Mouse (Mus musculus) megakaryocyte progenitor cell, adult 5-6 weeks (primary cell): Measurements from ENCODE around the gene Gm45208. TPM values are rescaled to one million over a fixed set of nuclear protein-coding genes. Genes with fewer than 3 reads are reported as not detected.
"Not testable (repeated sequence)": the region's sequence is repeated elsewhere in the genome, so short reads cannot be mapped to it uniquely, and the experiment has no call there.

ENCODE experiments used
- ATAC-seq: replicated peaks from 2 replicates; pipeline ENCODE4 v1.8.0; 2016; ENCODE audit warnings: mild to moderate bottlenecking, moderate TSS enrichment, inconsistent platforms; ENCODE audit not compliant: poor library complexity
- total RNA-seq, 2 experiments: library from RNA; stranded (forward) in 1 of 2; stranded (reverse) in 1 of 2; fragments of 157-497, 149-512 nt in 1 of 2; fragments of 200-1000 nt in 1 of 2; gene quantifications; 2 replicates each; pipeline versions ENCODE4 v1.2.3 to v1.2.4; 2015 to 2017

Gm45208 gene
- total RNA-seq (2015) (0.59 TPM in 1 of 2 replicates, not detected in the other), total RNA-seq (2017) (not detected in 2 replicates)

DNA sequence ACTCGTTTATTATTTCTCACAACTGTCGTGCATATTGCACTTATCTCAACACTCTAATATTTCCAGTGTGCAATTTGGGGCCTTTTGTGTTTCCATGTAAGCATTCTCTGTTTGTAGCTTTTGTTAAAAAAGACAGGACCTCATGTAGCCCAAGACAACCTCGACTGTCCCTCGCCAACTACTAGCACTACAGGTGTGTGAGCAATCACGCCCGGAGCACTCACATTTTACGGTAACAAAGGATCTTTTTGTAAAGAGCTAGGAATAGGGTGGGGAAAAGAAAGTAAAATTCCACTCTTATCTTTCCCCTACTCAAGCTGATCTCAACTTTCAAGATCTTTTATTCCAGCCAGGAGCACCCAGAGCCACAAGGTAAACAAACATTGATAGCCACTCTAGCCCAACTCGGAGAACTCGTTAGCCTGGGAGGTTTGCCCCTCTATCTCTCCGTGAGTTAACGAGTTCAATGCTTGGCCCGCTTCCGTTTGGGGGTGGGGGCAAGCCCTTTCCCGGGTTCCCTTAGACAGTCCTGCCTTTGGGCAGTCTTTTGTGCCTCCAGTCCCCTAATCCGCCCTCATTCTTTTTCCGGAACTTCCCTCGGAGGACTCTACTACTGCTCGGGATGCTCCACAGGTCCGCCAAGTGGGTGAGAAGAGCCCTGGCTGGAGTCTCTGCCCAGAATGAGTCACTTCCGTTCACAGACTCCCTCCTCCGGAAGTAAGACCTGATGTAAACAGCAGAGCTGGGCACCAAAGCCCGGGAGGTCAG is at the start of gene Gm45208:
TSS of gene Gm45208 (plus strand) at position 732 of the 768 bp plus-strand sequence.
- peak; percentile 96 for ATAC-seq

DNA sequence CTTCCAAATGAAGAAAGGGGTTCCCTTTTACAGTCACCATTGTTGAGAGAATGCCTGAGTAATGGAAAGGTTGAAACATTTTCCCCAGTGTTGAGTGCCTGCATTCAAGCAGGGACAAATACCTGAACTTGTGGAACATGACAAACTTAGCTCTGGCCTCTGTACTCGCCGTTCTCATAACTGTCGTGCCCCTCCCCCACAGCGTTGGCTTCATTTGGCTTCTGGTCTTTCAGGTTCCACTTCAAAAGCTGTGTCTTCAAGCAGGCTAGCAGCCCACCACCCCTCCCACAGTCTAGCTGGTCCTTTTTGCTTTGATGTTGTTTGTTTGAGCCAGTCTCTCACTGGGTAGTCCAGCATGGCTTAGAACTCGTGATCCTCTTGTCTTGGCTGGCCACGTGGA is 49.3 kb upstream of the Gm45208 start:
- ATAC-seq, result no peak

DNA sequence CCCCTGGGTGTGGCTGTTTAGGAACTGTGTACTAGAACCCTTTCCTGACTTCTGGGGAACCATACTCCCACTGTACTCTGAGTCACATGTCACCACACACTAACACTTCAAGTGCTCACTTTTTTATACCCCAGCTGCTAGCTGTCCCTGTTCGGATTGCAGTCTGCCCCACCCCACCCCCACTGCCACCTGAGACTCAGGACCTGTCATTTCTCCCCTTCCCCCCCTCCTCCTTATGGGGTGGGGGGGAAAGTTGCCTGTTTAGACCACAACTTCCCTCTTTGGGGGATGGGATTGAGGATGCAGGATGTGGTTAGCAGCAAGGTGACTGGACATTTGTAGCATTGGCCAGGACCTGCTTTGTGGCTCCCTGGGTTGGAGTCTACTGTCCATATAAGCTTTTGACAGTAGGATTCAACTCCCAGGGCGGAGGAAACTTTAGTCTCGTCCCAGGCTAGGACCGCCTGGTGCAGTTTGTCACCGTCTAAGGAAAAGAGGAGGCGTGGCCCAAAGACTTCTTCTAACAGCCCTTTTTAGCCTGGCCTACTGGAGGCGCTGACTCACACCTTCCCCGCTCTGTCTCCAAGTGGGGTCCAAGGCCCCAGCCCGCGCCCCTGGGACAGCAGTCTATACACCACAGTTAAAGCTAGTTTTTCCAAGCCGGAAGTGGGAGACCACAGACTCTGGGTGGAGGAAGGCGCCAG is 48.3 kb upstream of the Gm45208 start:
- peak; percentile 56 for ATAC-seq

DNA sequence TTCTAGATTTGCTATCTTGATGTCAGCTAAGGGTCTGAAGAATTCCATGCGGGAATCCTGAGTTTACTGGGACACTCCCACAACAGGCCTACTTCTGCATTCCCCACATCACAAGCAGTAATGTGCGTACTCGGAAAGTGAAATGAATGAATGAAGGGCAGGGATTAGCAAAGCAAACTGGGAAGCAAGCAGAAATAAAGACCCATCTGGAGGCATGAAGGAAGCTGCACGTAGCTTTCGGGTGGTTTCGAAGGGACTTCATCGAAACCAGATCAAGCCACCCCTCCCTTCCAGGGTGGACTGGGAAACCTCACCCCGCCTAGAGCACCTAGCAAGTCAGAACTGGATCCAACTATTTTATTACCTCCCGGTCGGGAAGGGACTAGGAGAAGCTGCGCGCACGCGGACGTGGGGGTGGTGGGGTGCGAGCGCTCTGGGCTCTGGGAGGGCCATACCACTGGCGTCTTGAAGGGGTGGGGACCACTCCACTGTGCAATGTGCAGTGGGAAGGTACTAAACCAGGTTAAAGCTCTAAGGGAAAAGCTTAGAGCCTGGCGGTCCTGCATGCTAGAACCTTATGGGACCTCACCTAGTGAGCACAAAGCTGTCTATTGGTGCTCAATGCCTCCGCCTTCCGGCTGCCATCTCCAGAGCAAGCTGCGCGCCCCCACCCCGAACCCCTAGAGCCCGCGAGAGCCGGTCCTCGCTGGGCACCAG is 47.6 kb upstream of the Gm45208 start:
- ATAC-seq, result peak; percentile 40

DNA sequence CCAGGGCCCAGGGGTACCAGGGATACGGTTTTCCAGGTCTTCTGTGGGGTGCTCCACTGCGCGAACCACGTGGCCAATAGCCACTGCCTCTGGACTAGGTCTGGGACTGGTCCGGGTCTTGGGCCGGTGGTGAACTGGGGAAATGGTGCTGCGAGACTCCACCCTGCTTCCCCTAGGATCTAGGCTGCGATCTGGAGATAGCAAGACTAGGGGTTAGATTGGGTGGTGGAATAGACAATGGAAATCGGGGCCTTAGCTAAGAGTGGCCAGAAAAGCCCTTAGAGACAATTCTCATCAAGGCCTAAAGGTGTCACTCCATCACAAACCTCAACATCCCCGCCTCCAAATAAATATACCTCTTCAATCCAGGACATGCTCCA is 47.1 kb upstream of the Gm45208 start:
- ATAC-seq, result no peak

DNA sequence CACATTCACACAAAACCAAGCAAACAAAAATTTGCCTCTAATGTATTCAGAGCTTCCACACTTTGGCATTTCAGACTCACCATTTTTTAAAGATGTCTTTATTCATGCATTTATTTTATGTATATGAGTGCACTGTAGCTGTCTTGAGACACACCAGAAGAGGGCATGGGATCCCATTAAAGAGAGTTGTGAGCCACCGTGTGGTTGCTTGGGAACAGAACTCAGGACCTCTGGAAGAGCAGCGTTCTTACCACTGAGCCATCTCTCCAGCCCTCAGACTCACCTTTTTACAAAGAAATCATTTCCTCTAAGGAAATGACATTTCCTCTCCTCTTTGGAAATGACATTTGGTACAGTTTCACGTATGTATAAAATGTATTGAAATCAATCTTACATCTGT is 43.1 kb upstream of the Gm45208 start:
- no peak for ATAC-seq

DNA sequence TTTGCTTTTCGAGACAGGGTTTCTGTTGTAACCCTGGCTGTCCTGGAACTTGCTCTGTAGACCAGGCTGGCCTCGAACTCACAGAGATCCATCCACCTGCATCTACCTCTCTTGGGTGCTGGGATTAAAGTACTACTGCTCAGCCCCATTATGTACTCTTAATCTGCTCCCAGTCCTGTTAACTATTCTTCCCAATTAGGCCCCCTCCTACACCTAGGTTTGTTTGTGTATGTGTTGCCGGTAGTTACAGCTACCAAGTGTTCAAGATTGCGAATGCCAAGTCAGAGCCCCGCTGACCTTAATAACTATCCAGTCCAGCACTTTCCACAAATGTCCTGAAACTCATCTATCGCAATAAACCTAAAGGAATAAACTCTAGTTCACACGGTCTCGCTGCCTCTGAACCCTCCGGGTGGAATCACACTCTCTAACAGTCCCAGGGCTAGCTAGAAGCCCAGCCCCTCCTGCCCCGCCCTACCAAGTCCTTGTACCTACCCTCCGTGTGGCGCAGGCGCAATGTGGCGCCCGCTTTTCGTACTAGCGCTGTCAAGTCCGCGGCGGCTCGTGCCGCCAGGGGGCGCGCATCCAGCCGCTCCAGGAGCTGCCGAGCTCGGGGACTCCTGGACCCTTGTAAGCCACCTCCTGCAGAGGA is 42.5 kb upstream of the Gm45208 start:
- peak; percentile 98 for ATAC-seq

DNA sequence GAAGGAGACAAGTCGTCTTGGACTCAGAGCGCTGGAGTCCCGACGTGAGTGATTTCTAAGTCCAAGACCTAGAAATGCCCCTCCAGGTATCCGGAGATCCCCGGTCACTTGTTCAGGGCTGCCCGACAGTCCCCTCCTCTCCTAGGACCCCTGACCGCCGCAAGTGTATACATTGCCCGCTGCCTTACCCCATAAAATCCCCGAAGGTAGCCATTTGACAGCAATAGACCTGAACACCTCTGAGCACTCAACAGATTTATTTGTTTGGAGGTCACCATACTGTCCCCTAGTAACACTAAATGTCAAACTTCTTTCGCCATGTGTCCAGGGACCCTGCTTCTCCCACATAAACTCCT is 42.0 kb upstream of the Gm45208 start:
- no peak for ATAC-seq

DNA sequence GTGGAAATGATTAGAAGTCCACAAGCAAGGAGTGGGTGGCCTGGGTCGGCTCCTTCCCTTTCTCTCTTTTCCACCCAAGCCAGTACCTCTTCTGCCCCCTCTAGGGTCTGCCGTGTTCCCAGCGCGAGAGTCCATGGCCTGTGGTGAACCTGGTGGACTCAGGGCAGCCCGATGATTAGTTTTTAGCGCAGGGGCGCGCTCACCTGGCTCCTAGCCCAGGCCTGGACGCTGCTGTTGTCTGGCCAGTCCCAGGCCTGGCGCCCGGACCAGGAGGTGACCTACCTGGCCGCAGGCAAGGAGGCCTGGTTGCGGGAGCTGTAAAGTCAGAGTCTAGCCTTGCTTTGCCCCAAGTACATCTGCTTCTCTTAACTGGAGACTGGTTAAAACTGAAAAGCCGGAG is 41.2 kb upstream of the Gm45208 start, which contains the start of gene Magix:
TSS of gene Magix (minus strand) at position 388 of the 400 bp plus-strand sequence.
- ATAC-seq, result no peak

DNA sequence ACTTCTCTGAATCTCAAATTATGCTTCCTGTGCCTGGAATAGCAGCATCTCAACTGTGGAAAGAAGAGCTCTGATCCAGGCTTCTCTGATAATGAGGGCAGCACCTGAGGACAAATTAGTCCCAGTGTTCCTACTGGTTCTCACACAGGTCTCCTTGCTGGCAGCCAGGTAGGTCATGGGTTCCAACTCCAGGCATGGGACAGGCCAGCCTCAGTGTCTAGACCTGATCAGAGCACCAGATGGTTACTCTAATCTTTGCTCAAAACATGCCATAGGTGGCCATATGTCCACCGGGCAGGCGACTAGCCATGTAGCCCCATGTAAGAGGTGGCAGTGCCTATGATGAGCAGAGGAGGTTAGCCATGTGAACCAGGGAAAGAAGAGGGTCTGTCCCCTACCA is 33.7 kb upstream of the Gm45208 start:
- ATAC-seq, result no peak

DNA sequence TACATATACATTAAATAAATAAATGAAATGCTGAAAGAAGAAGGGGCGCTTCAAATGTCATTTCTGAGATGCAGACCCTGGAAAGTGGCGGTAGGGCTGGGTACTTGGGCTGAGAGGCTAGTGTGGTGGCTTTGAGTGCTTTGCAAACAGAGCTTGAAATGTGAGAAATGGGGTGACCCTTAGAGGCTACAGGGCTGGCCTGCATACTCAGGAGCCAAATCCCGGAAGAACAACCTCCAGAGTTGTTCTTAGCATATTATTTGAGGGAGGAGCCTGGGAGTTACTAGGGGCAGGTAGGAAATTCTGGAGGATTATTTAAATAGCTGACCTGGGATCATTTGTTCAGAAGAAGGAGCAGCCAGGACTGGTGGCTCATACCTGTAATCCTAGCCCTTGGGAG is 31.6 kb upstream of the Gm45208 start:
- ATAC-seq, result no peak

DNA sequence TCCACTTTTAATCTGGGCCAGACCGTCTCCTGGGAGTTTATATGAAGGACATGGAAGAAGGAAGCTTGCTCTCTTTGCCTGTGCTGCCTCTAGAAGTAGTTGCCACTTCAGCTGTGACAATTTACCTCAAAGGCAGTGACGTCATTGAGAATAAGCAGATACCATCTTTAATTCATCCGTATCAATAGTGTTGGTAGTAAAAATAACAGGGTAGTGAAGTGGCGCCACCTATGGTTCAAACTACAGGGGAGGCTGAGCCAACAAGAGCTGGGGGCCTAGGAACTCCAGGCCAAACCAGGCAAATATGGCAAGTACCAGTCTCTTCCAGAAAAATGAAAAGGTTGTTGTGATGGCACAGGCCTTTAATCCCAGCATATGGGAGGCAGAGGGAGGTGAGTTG is 29.2 kb upstream of the Gm45208 start:
- peak; percentile 53 for ATAC-seq

DNA sequence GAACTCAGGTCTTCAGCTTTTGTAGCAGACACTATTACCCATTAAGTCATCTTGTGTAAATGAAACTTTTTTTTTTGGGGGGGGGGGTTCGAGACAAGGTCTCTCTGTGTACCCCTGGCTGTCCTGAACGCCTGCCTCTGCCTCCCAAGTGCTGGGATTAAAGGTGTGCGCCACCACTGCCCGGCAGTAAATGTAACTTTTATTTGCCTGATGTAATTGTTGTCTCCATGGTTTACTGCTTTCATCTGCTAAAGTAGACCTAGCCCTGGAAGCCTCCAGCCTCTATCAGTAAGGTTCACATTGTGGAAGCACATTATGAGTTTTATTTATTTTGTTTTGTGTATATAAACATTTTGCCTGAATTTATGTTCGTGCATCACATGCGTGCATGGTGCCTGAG is 25.5 kb upstream of the Gm45208 start:
- no peak for ATAC-seq

DNA sequence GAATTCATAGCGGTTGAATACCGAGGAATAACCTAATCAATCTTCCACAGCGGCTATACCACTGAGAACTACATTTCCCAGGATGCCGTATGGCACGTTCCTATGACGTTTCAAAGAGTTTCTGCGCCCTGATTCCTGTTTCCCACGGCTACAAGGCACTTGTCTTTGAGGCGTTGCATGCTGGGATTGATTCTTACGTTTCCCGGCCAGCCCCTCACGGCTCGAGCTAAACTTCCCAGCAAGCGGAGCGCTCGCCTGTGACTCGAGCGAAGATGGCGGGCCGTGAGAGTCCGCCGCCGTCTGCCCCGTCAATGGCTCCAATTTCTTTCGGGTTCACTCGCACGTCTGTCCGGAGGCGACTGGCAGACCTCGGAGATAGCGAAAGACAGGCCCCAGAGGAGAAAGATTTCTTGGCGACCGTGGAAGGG is 25.1 kb upstream of the Gm45208 start, which contains the start of gene Gpkow:
TSS of gene Gpkow (plus strand) at position 178 of the 428 bp plus-strand sequence.
- peak; percentile 100 for ATAC-seq

DNA sequence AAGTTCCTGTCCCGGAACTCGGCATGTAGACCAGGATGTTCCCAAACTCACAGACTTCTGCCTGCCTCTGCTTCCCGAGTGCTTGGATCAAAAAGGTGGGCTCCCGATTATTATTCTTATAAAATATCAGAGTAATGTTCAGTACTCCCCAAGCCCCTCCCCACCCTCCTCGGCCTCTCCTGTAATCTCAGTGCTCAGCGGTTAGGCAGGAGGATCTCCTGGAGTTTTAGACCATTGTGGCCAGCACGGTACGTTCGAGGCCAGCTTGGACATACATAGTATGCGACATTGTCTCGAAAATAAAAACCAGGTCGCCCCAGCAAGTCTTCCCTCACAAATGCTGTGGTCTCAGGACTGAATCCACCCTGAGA is 8.3 kb upstream of the Gm45208 start:
- not testable (repeated sequence) for ATAC-seq

DNA sequence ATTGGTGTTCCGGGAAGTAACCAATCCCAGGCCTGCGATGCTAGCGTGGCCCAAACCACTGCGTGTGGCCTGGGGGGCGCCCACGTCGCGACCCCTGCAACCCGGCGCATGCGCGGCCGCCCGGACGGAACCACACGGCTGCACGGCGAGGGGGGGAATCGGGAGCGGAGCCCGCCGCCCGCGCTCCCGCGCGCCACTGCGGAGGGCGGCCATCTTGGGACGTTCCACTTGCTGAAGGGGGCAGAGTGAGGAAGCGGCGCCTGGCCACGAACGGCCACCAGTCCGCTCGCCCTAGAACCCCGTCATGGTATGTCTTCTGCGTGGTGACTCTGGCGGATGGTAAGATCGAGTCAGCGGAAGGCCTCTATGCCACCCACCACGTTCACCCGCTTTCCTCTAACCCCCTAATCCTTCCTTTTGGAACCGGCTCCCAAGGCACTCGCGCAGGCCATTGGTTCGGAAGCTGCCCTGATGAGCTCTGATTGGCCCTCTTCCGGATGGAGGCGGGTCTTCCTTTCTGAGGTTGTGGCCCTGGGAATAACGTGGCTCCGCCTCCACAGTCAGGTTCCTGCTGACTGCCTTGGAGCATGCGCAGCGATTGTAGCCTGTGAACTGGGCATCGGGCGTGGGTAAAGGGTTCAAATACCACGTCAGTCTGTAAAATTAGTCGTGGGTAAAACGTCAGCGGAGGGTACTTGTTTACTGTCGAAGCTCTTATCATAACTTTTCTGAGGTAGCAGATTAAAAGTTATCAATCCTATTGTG is 7.7 kb upstream of the Gm45208 start, which contains the start of gene Wdr45:
TSS of gene Wdr45 (plus strand) at position 199 of the 765 bp plus-strand sequence.
- peak; percentile 97 for ATAC-seq

DNA sequence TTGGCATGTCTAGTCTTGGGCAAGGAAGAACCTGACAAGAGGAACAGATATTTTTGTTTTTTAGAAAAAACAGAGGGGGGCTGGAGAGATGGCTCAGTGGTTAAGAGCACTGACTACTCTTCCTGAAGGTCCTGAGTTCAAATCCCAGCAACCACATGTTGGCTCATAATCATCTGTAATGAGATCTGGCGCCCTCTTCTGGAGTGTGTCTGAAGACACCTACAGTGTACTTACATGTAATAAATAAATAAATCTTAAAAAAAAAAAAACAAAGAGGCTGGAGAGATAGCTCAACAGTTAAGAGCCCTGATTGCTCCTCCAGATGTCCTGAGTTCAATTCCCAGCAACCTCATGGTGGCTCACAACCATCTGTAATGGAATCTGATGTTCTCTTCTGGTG is 6.0 kb upstream of the Gm45208 start:
- ATAC-seq, result not testable (repeated sequence)

DNA sequence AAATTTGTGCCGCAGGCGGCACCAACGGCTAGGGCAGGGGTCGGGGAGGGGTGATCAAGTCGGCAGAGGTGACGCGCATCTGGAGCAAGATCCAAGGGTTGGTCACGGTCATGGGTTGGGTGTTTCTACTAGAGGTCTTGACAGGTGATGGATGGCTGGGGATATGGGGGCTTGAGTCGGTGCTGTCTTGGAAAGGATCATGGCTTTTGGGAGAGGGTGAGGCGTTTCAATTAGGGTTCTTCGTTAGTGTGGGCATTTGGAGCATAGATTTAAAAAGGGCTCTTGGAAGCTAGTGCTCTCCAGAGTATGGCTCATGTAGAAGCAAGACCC is 202 bp downstream of the Gm45208 start:
- no peak for ATAC-seq

DNA sequence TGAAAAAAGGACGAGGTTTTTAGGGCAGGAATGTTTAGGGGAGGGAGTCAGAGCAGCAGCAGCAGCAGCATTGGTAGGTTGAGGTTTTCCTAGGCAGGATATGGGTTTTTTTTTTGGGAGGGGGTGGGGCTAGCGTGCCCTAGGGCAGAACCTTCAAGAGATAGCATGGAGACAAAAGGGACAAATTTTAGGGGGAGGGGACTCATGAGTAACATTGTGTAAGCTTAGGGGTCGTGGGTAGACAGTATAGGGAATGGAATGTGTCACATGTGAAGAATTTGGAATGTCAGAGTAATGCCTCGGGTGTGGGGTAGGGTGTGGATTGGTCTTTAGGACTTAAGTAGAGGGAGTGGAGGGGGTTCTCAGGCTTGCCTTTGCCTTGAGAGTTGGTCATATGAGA is 646 bp downstream of the Gm45208 start:
- ATAC-seq, result no peak

DNA sequence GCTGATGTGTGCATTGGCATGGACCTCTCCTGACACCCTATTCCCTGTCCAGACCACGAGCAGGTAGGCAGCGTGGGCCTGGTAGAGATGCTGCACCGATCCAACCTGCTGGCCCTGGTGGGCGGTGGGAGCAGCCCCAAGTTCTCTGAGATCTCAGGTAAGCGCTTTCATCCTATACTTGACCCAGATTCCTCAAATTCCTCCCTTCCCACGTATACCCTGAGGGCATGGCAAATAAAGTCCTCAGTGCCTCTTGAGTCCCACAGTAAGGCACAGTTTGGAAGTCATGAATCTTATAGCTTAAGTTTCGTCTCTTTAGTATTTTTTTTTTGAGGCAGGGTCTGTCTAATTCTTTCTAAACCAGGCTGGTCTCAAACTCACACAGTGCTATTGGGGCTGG is 2.1 kb downstream of the Gm45208 start:
- no peak for ATAC-seq
